Mouse (Mus musculus) left cerebral cortex, adult 11 months (tissue): ENCODE data around the gene Cox6a1.
"Not testable (repeated sequence)": the region's sequence is repeated elsewhere in the genome, so short reads cannot be mapped to it uniquely, and the experiment has no call there.

Source experiments
- DNase-seq: peaks from one replicate; pipeline ENCODE4 v3.0.0; 2022; ENCODE audit warnings: low spot score

Gene Cox6a1

GRCm38 (mm10) chr5:115348546-115349224 lies at the start of gene Cox6a1:
TSS of gene Cox6a1 (minus strand) at chr5:115348981.
- peak; percentile 98 for DNase-seq

GRCm38 (mm10) chr5:115397839-115398780 lies 49.3 kb upstream of the Cox6a1 start:
- peak; percentile 15 for DNase-seq

- no peak for DNase-seq
Observed at GRCm38 (mm10) chr5:115396654-115397053, 47.9 kb upstream of the Cox6a1 start.

- no peak for DNase-seq
Observed at GRCm38 (mm10) chr5:115394836-115395235, 46.1 kb upstream of the Cox6a1 start.

GRCm38 (mm10) chr5:115394223-115394622 lies 45.4 kb upstream of the Cox6a1 start:
- no peak for DNase-seq

- no peak for DNase-seq
Observed at GRCm38 (mm10) chr5:115392969-115393368, 44.2 kb upstream of the Cox6a1 start.

GRCm38 (mm10) chr5:115391935-115392334 lies 43.2 kb upstream of the Cox6a1 start:
- no peak for DNase-seq

- DNase-seq, result not testable (repeated sequence)
Observed at GRCm38 (mm10) chr5:115378882-115379281, 30.1 kb upstream of the Cox6a1 start.

- no peak for DNase-seq
Observed at GRCm38 (mm10) chr5:115375436-115375835, 26.7 kb upstream of the Cox6a1 start.

GRCm38 (mm10) chr5:115374204-115374820 lies 25.5 kb upstream of the Cox6a1 start:
- no peak for DNase-seq

- DNase-seq, result no peak
Observed at GRCm38 (mm10) chr5:115373441-115374203, 24.8 kb upstream of the Cox6a1 start.

- no peak for DNase-seq
Observed at GRCm38 (mm10) chr5:115371736-115372135, 23.0 kb upstream of the Cox6a1 start.

GRCm38 (mm10) chr5:115364782-115365181 lies 16.0 kb upstream of the Cox6a1 start:
- DNase-seq, result no peak

GRCm38 (mm10) chr5:115362819-115363714 lies 14.3 kb upstream of the Cox6a1 start:
- DNase-seq, result peak; percentile 48

GRCm38 (mm10) chr5:115362216-115362615 lies 13.4 kb upstream of the Cox6a1 start:
- DNase-seq, result no peak

- no peak for DNase-seq
Observed at GRCm38 (mm10) chr5:115359851-115360372, 11.1 kb upstream of the Cox6a1 start.

GRCm38 (mm10) chr5:115359438-115359837 lies 10.7 kb upstream of the Cox6a1 start:
- no peak for DNase-seq

GRCm38 (mm10) chr5:115358872-115359271 lies 10.1 kb upstream of the Cox6a1 start:
- peak; percentile 53 for DNase-seq

GRCm38 (mm10) chr5:115355070-115355469 lies 6.3 kb upstream of the Cox6a1 start:
- no peak for DNase-seq

- DNase-seq, result no peak
Observed at GRCm38 (mm10) chr5:115351348-115351747, 2.6 kb upstream of the Cox6a1 start.

GRCm38 (mm10) chr5:115349225-115349555 lies 409 bp upstream of the Cox6a1 start:
- DNase-seq, result no peak
